Mouse (Mus musculus) cerebellum, adult 11-12 months (tissue): Measurements from ENCODE around the gene Ccdc28a.
A peak's percentile ranks its signal among the peaks of the same experiment; 100 is the strongest.

ENCODE experiments used
- DNase-seq: peaks from one replicate; pipeline ENCODE4 v3.0.0; 2022

Gene Ccdc28a

GRCm38 (mm10) chr10:18234560-18235401, at the start of gene Ccdc28a:
TSS of gene Ccdc28a (minus strand) at chr10:18234998.
- peak; percentile 96 for DNase-seq

GRCm38 (mm10) chr10:18283991-18284390, 49.2 kb upstream of the Ccdc28a start:
- no peak for DNase-seq

DNA sequence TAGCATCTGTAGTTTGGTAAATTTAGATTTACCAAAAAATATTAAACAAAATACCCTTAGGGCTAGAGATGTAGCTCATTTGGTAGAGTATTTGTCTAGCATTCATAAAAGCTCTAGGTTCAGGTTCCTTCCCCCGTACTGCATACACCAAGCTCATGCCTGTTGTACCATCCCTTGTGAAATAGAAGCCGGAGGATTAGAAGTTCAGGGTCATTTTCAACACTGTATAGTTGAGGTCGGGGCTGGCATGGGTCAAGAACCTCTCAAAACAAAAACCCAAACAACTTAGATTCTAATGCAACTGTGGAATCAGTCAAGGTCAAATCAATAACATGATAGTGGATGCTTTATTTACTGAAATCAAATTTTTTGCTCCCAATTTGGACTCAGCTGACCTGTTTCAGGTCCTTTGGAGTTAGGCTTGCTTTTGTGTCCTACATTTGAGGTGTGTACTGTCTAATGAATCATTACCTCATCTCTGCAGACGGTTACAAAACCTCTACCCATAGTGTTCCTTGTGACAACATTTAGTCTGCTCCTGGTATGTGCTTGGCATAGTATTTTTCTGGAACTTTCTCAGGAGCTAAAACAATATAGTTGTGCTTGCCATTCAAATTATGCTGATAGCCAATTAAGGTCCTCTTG, 41.4 kb upstream of the Ccdc28a start:
- DNase-seq, result no peak

DNA sequence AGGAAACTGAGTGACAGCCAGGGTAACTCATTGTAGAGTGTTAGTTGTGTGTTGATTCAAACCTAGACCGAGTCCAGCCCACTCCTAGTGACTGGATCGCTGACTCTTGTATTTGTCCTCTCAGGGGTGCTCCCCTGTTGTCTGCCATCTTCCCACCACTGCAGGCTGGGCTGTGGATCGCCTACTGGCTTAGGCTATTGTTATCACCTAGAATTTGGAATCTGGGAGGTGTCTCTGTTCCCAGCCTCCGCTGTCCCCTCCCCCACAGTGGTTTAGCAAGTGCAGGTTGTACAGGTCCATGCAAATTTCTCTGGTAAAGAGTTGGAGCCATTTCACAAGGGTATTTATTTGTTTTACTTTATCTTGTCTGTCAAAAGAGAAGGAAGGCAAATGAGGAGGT, 16.5 kb upstream of the Ccdc28a start:
- no peak for DNase-seq

DNA sequence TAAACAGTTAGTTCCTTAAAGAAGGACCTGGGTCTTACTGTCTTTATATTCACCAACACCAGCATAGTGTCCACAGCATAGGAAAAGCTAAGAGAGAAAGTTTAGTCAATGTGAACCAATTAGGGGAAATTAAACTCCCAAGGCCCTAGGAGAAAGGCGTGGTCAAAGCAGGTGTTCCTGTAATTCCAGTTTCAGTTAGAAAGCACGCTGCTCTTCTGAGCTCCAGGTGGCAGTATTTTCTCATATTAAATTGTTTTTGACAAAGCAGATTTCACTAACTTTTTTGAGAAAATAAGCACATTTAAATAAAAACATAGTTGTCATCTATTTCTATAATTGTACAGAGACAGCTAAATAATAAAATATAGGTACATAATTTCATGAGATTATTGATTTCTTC, 8.8 kb upstream of the Ccdc28a start:
- no peak for DNase-seq

DNA sequence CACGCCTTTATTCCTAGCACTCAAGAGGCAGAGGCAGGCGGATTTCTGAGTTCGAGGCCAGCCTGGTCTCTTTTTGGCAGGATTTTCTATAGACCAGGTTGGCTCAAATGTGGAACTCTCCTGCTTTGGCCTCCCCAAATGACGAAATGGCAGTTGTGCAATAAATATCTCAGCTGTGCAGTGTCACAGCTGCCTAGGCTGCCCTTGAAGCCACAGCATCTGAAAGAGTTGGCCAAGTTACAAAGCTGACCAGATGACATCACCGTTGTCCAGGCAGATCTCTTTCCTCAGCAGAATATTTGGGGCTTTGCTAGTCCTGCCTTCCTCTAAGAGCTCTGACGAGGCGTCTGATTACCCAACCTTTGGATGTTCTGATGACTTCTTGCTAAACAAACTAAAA, 2.4 kb upstream of the Ccdc28a start:
- DNase-seq, result no peak

DNA sequence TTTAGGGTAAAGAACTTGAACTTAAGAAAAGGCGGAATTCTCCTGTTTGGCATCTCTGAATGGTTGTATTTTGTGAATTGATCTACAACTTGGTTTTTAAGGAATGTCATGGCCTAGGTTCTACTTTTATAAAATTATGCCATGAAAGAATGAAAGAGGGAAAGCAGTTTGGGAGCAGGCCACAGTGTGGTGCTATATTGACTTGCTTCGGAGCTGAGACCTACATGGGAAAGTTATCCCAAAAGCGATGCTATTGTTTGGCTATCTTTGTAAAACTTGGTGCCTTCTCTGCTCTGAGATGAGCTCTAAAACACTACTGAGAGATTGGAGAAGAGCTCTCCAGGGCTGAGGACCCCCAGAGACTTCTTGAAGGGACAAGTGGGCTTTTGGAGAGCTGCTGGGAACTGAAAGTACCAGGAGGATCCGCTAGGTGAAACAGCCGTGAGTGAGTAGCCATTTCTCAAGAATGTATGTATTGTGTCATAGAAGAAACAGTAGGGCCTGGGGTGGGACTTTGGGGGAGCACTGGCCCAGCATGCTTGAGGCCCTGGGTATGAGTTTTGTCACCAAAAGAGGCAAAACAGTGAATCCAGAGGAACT, 1.6 kb upstream of the Ccdc28a start:
- no peak for DNase-seq

- DNase-seq, result no peak
These were observed 577 bp upstream of the Ccdc28a start for GRCm38 (mm10) chr10:18235402-18235747.

DNA sequence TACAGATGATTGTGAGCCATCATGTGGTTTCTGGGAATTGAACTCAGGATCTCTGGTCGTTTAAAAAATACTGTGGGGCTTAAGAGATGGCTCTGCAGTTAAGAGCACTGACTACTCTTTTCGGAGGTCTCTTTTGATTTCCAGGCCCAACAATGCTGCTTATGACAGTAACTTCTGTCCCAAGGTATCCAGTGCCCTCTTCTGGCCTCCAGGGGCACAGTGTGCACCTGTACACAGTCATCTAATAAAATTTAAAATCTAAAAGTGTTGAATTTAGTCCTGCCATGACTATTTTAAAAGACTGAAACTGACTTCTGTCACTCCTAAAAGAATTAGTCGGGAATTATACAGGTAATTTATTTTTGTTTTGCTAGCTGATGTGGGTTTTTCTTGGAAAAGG, 907 bp downstream of the Ccdc28a start:
- DNase-seq, result no peak

DNA sequence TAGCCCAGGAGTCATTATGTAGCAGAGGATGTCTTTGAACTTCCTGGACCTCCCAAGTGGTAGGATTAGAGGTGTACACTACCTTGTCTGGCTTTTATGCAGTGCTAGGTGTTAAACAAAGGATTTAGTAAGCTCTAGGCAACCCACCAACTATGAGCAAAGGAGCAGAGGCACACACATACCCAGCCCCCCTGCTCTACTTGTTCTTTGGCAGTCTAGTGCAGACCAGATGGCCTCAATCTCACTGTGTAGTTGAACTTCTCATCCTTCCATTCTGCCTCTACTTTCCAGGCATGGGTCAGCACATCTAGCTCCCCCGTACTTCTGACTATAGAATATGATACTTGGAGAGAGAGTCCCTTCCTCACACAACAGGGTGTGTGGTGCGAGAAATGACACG, 10.4 kb downstream of the Ccdc28a start:
- DNase-seq, result peak; percentile 46

DNA sequence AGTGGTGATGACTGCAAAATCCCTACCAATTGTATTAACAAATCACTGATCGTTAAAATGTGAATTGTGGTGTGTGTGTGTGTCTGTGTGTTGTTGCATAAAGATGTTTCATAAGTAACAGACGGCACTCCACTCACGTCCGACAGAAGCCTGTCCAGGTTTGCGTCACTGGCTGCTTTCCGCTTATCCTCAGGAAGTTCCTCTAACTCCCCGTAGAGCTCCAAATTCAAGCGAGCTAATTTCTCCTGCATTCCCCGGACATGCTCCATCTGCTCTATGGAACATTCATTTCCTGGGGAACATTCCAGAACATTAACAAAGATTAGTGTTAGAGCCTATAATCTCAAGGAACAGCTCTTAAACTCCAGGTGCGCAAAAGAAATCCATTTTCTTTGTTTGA, 15.4 kb downstream of the Ccdc28a start:
- peak; percentile 68 for DNase-seq

- DNase-seq, result no peak
These were observed 20.7 kb downstream of the Ccdc28a start for GRCm38 (mm10) chr10:18214124-18214523.

DNA sequence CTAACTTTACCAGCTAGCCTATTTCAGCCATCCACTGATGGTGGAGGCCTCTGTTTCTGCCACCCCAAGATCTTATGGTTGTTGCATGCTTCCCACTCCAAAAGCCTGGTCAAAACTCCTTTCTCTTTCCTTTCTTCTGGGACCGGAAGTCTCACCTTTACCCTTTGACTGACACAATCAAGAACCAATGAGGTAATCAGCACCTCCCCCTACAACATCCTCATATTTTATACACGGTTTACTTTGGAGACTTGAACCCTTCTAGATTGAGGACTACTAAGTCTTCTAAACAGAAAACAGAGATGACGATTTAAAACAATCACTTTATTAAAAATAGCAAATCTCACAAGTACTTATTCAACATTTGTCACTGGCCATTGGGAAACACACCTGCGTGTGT, 21.4 kb downstream of the Ccdc28a start:
- no peak for DNase-seq

DNA sequence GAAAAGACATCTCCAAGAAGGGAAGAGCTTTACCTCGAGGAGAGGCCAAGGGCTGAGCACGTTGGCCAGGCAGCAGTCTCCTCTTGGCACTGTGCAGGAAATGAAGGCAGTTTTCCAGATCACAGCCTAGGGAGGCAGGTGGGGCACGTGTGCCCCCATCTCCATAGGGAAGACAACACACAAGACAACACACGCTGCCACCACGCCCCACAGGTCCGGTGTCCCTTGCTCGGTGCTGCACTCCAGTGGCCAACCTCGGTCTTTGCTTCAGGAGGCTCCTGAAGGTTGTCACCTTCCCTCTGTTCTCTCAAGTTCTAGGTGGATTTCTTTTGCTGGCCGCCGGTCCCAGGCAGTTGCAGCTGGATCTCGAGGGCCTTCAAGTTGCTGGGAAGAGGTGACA, 24.1 kb downstream of the Ccdc28a start, which contains the start of gene Ect2l:
Ect2l (minus strand) TSS at position 165 of the 400 bp plus-strand sequence.
- peak; percentile 20 for DNase-seq

DNA sequence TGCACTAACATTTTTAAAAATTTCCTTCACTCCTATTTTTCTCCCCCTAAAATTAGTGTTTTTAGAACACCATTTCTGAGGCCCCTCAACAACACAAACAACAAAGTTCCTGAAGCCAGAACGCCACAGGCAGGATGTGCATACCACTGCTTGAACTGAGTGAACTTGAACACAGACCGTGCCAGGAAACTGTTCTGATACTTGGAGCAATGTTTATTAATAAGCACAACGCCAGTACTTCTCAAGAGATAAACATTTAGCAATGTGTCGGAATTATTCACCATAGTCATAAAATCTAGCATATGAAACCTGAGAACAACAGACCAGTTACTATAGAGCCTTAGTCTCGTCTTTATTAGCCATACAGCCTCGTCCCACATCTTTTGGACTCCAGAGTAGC, 24.7 kb downstream of the Ccdc28a start:
- DNase-seq, result no peak

DNA sequence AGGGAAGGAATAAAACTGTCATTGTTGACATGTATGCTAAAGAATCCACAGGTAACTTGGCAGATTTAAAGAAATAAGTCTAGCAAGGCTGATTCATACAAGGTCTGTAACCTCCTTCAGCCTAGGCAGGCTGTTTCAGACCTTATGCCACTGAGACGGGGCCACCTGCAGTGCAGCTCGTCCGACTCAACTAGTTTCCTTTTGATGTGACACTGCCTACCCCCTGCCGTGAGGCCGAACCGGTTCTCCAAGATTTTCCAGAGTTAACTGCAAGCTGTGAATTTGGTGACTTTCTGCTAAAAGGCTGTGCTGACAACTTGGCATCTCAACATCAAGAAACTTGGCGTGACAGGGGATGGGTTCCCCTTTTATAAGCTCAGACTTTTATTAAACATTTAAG, 30.7 kb downstream of the Ccdc28a start:
- no peak for DNase-seq

DNA sequence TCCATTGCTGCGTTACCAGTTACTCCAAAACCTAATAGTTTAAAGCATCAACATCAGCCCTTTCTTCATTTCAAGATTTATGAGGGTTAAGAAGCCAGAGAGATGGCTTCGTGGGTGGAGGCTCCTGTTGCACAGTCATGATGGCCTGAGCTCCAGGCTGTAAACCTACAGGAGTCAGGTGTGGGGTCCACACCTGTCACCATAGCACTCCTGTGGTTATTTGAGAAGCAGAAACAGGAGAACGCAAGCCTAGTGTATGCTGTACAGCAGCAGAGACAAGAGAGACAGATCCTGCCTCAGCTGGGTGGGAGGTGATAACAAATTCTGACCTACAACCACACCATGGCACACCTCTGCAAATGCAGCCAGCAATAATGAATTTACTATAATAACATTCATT, 32.4 kb downstream of the Ccdc28a start:
- no peak for DNase-seq

- DNase-seq, result no peak
These were observed 34.1 kb downstream of the Ccdc28a start for GRCm38 (mm10) chr10:18200656-18201055.

DNA sequence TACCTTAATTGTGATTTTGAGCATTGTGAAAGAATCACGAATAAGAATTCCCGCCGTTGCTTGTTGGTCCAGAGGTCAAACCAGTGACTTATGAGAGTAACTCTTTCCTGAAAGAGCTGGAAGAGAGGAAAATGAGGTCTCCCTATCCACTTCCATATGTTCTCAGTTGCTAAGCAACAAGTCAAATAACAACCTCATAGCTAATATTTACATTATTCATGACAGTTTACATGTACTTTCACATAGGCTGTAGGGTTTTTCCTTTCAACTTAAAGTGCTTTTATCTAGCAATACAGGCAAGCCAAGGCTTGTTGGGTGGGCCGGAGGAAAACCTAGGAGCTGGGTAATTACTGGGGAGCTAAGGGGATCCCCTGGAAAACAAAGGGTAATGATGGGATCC, 34.9 kb downstream of the Ccdc28a start:
- no peak for DNase-seq

GRCm38 (mm10) chr10:18198286-18199015, 36.3 kb downstream of the Ccdc28a start:
- DNase-seq, result no peak

DNA sequence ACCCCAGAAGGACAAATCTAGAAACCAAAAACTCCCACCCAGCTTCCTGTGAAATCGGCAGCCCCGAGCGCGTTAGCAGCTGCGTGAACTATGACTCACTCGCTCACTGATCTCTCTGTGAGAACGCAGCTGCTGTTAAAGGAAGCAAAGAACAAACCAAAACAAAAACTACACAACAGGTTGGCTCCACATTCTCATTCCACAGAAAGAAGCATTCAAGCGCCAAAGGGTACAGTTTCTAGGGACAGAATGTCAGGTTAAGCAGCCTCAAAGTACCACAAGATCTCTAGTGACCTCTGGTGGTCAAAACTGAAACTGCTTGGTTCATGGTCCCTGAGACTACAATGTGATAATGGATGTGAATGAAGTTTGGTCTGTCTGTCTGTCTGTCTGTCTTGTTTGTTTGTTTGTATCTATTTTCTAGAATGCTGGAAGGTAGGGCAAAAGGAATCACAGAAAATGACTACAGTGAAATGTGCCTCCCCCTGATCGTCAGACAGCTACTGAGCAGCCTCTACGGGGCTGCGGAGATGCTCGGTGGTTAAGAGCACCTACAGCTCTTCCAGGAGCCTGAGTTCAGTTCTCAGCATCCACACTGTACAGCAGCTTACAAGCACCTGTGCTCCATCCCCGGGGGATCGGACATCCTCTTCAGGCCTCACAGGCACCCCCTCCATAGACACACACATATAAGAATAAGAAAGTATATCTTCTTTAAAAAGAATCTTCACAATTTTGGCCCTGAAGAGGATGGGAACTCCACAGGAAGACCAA, 37.4 kb downstream of the Ccdc28a start:
- DNase-seq, result peak; percentile 36

- no peak for DNase-seq
These were observed 40.1 kb downstream of the Ccdc28a start for GRCm38 (mm10) chr10:18194737-18195141.

- no peak for DNase-seq
These were observed 40.6 kb downstream of the Ccdc28a start for GRCm38 (mm10) chr10:18194156-18194555.
